In the genomic region with DNA sequence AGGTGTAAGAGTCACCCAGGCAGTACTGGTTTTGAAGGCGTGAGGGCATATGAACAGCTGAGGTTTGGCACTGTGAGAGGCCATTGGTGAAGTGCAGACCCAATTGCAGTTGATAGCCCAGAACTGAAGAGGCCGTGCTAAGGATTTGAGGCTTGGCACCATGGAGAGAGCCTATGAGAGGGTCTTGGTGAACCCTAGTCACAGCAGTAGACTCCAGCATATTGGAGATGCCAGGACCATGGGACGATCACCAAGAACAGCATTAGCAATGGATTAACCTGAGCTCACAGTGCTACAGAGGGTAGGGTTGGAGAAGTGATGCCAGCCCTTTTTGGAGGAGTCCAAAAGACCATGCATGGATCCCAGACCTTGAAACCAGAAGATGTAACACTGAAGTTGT, we compare ENCODE assay signal across 1 mouse cellular context. TPM values are rescaled to one million over a fixed set of nuclear protein-coding genes. Genes with fewer than 3 reads are reported as not detected.
"Had no signal": no experiment of that assay in that cellular context is flagged by ENCODE, and none has a peak within 500 bp of the region (broad histone marks: within the 10 kb centered on the region; RNA-seq: fewer than 3 reads in every experiment).

No protein-coding gene starts in this region.

RNA-seq across cellular contexts. Expression of a gene that starts 37.7 kb away (rescaled TPM):
- polyA plus RNA-seq: neural tube, embryonic 13.5 days had no signal
